Mouse (Mus musculus): Measurements from ENCODE around the gene Fam189a1.

Fam189a1 gene

GRCm38 (mm10) chr7:65156514-65156911, at the start of gene Fam189a1:
Gene Fam189a1 (minus strand): TSS chr7:65156570.
- in situ Hi-C loops (cut with MboI, MseI), result no loop called here

GRCm38 (mm10) chr7:65206021-65206420, 49.7 kb upstream of the Fam189a1 start:
- in situ Hi-C loops (cut with MboI, MseI), result no loop called here

- in situ Hi-C loops (cut with MboI, MseI), result no loop called here
These were observed 46.3 kb upstream of the Fam189a1 start for GRCm38 (mm10) chr7:65202719-65203118.

- in situ Hi-C loops (cut with MboI, MseI), result no loop called here
These were observed 24.3 kb upstream of the Fam189a1 start for GRCm38 (mm10) chr7:65180694-65181093.

GRCm38 (mm10) chr7:65170762-65171161, 14.4 kb upstream of the Fam189a1 start:
- in situ Hi-C loops (cut with MboI, MseI), result no loop called here

GRCm38 (mm10) chr7:65157031-65158025, 958 bp upstream of the Fam189a1 start:
- in situ Hi-C loops (cut with MboI, MseI), result no loop called here

- in situ Hi-C loops (cut with MboI, MseI), result no loop called here
These were observed 499 bp downstream of the Fam189a1 start for GRCm38 (mm10) chr7:65155628-65156513.

- in situ Hi-C loops (cut with MboI, MseI), result no loop called here
These were observed 1.8 kb downstream of the Fam189a1 start for GRCm38 (mm10) chr7:65154576-65154975.

GRCm38 (mm10) chr7:65153846-65154245, 2.5 kb downstream of the Fam189a1 start:
- in situ Hi-C loops (cut with MboI, MseI), result no loop called here

- in situ Hi-C loops (cut with MboI, MseI), result no loop called here
These were observed 4.8 kb downstream of the Fam189a1 start for GRCm38 (mm10) chr7:65151526-65151925.

GRCm38 (mm10) chr7:65149040-65149439, 7.3 kb downstream of the Fam189a1 start:
- in situ Hi-C loops (cut with MboI, MseI), result no loop called here

- in situ Hi-C loops (cut with MboI, MseI), result no loop called here
These were observed 11.5 kb downstream of the Fam189a1 start for GRCm38 (mm10) chr7:65144881-65145280.

GRCm38 (mm10) chr7:65141907-65142698, 14.3 kb downstream of the Fam189a1 start:
- in situ Hi-C loops (cut with MboI, MseI), result no loop called here

GRCm38 (mm10) chr7:65140832-65141231, 15.5 kb downstream of the Fam189a1 start:
- in situ Hi-C loops (cut with MboI, MseI), result no loop called here

- in situ Hi-C loops (cut with MboI, MseI), result no loop called here
These were observed 16.3 kb downstream of the Fam189a1 start for GRCm38 (mm10) chr7:65140099-65140498.

- in situ Hi-C loops (cut with MboI, MseI), result no loop called here
These were observed 32.6 kb downstream of the Fam189a1 start for GRCm38 (mm10) chr7:65123766-65124165.

GRCm38 (mm10) chr7:65116903-65117302, 39.5 kb downstream of the Fam189a1 start:
- in situ Hi-C loops (cut with MboI, MseI), result no loop called here

- in situ Hi-C loops (cut with MboI, MseI), result no loop called here
These were observed 41.0 kb downstream of the Fam189a1 start for GRCm38 (mm10) chr7:65115366-65115765.

- in situ Hi-C loops (cut with MboI, MseI), result no loop called here
These were observed 44.7 kb downstream of the Fam189a1 start for GRCm38 (mm10) chr7:65111664-65112063.

- in situ Hi-C loops (cut with MboI, MseI), result no loop called here
These were observed 50.8 kb downstream of the Fam189a1 start for GRCm38 (mm10) chr7:65105566-65105965.

GRCm38 (mm10) chr7:65105097-65105467, 51.3 kb downstream of the Fam189a1 start:
- in situ Hi-C loops (cut with MboI, MseI), result no loop called here
